Mouse (Mus musculus) liver, adult 2 months (tissue): ENCODE results near the gene Mrto4.

ENCODE experiments used
- CTCF ChIP-seq: fragments of 200-500 bp; IDR thresholded peaks from 2 replicates; pipeline ENCODE4 v1.5.1; 2011; ENCODE audit warnings: low read depth, low read length, control low read depth
- POLR2A ChIP-seq: fragments of 200-500 bp; IDR thresholded peaks from 2 replicates; pipeline ENCODE4 v1.6.1; 2011; ENCODE audit warnings: low read length, control low read depth; ENCODE audit not compliant: insufficient read depth; ENCODE audit errors: extremely low read depth

GRCm38 (mm10) chr4:139373130-139373529 lies 20.8 kb upstream of the Mrto4 start:
- TF ChIP-seq CTCF (no peak), POLR2A (no peak)
